Mouse (Mus musculus): ENCODE results near the gene Dnah8.

DNA sequence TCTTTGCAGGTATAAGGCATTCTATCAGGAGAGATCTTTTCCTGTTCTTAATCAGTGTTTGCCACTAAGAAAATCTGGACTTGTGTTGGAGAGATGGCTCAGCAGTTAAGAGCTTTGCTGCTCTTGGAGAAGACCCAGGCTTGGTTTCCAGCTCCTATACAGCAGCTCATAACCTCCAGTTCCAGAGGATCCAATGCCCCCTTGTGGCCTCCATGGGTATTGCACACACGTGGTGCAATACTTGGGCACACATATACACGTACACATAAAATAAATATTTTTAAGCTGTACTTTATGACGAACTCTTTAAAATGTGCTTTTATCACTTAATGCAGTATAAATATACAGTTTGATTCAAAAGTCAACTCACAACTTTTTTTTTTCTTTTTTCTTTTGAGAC lies 24.6 kb downstream of the Dnah8 start:
- TF ChIP-seq CTCF (IDR thresholded peaks at IDR 0.05), result peak; percentile 37
- TF ChIP-seq EP300 (IDR thresholded peaks at IDR 0.05), result no peak
